17 mouse cellular contexts compared by ENCODE assay signal in the genomic region with DNA sequence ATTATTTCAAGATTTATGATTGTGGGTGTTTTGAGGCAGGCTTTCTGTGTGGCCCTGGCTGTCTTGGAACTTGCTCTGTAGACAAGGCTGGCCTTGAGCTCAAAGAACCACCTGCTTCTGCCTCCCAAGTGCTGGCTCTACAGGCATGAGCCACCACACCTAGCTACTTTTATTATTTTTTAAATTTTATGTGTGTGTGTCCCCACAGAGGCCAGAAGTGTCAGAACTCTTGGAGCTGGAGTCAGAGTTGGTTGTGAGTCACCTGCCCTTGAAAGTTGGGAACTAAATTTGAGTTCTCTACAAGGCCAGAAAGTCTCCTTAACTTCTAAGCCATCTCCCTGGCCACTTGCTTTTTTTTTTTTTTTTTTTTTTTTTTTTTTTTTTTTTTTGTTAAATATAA.
"Had no signal": no experiment of that assay in that cellular context is flagged by ENCODE, and none has a peak within 500 bp of the region (broad histone marks: within the 10 kb centered on the region; RNA-seq: fewer than 3 reads in every experiment).

No protein-coding gene starts in this region.

- H3K27ac ChIP-seq: kidney, postnatal 0 days; layer of hippocampus, adult 2 months; liver, embryonic 13.5 days; macrophage; midbrain, embryonic 10.5 days; midbrain, embryonic 13.5 days; neural tube, embryonic 13.5 days; stomach, embryonic 15.5 days had no signal

- H3K4me1 ChIP-seq: liver, embryonic 13.5 days; midbrain, embryonic 10.5 days; midbrain, embryonic 13.5 days; neural tube, embryonic 13.5 days; stomach, embryonic 15.5 days had no signal

- H3K9me3 ChIP-seq: liver, embryonic 13.5 days; megakaryocyte, embryonic 14.5 days; midbrain, embryonic 10.5 days; midbrain, embryonic 13.5 days; neural tube, embryonic 13.5 days; stomach, embryonic 15.5 days had no signal

- H3K4me3 ChIP-seq: layer of hippocampus, adult 2 months; liver, embryonic 13.5 days; megakaryocyte, embryonic 14.5 days; midbrain, embryonic 10.5 days; midbrain, embryonic 13.5 days; myocyte; neural tube, embryonic 13.5 days; stomach, embryonic 15.5 days had no signal

- H3K9ac ChIP-seq: liver, embryonic 13.5 days; lung, embryonic 14.5 days; midbrain, embryonic 13.5 days; neural tube, embryonic 13.5 days; stomach, embryonic 15.5 days had no signal

- H3K27me3 ChIP-seq: liver, embryonic 13.5 days; megakaryocyte, embryonic 14.5 days; midbrain, embryonic 13.5 days; neural tube, embryonic 13.5 days; stomach, embryonic 15.5 days had no signal

- DNase-seq: kidney, postnatal 25 days; layer of hippocampus, adult 9-11 months; liver, embryonic 13.5 days; lung, embryonic 14.5 days; retina, postnatal 1 day; right cerebral cortex, postnatal 25 days; spleen, adult 18-20 months; thymus, postnatal 36 days had no signal
